Mouse (Mus musculus) forebrain, postnatal 0 days (tissue): ENCODE data around the gene Slc4a8. TPM values are rescaled to one million over a fixed set of nuclear protein-coding genes. Genes with fewer than 3 reads are reported as not detected.

Experiments used
- ATAC-seq: fragments of 200-750 bp; cut with Nextera tagmentation; 2 replicates; pipeline ENCODE4 v1.8.0; 2017; ENCODE audit warnings: mild to moderate bottlenecking, moderate library complexity
- DNase-seq: peaks from one replicate; pipeline ENCODE4 v3.0.0-alpha.2; 2015
- H3K27ac ChIP-seq: fragments of 300-500 bp; sonication (generic); 2 replicates; pipeline ENCODE4 v1.5.1; 2014; ENCODE audit warnings: low read depth, mild to moderate bottlenecking, antibody characterized with exemption, low read length, moderate library complexity, mixed read lengths
- H3K27me3 ChIP-seq: fragments of 300-500 bp; sonication (generic); 2 replicates; pipeline ENCODE4 v1.6.1; 2014; ENCODE audit warnings: mild to moderate bottlenecking, low read length, mixed read lengths; ENCODE audit not compliant: insufficient read depth
- H3K36me3 ChIP-seq: fragments of 300-500 bp; sonication (generic); 2 replicates; pipeline ENCODE4 v1.6.1; 2014; ENCODE audit warnings: mild to moderate bottlenecking, moderate library complexity; ENCODE audit not compliant: insufficient read depth
- H3K4me1 ChIP-seq: fragments of 300-500 bp; sonication (generic); 2 replicates; pipeline ENCODE4 v1.6.1; 2014; ENCODE audit warnings: antibody characterized with exemption; ENCODE audit not compliant: insufficient read depth
- H3K4me2 ChIP-seq: fragments of 300-500 bp; sonication (generic); 2 replicates; pipeline ENCODE4 v1.6.1; 2014; ENCODE audit warnings: low read depth, mild to moderate bottlenecking, moderate library complexity
- H3K4me3 ChIP-seq: fragments of 300-500 bp; sonication (generic); 2 replicates; pipeline ENCODE4 v1.5.1; 2014; ENCODE audit warnings: low read depth, low read length, mixed read lengths
- H3K9ac ChIP-seq: fragments of 300-500 bp; sonication (generic); 2 replicates; pipeline ENCODE4 v1.6.1; 2014; ENCODE audit warnings: mild to moderate bottlenecking
- H3K9me3 ChIP-seq: fragments of 300-500 bp; sonication (generic); 2 replicates; pipeline ENCODE4 v1.6.1; 2016; ENCODE audit warnings: low read length
- CTCF ChIP-seq: sonication (generic); IDR thresholded peaks from 2 replicates; pipeline ENCODE4 v1.5.1; 2016; ENCODE audit warnings: antibody characterized with exemption, control low read depth, low read depth
- WGBS: fragments of 180-500 bp; shearing (Covaris S2); extraction: QIAGEN DNeasy Blood & Tissue Kit; methylation state at CpG from one replicate; pipeline ENCODE4 v1.1.7; 2014; 5-methylcytosine and 5-hydroxymethylcytosine counted together
- polyA plus RNA-seq: library from polyadenylated mRNA; unstranded; fragments of >200 nt; fragmentation: Nextera tagmentation; extraction: Ambion mirVana; gene quantifications from 2 replicates; pipeline ENCODE4 v1.2.1, GENCODE M21; 2015
- total RNA-seq: library from RNA; depleted of rRNA; stranded (reverse); fragments of >200 nt; gene quantifications from 2 replicates; pipeline ENCODE4 v1.2.3, GENCODE M21; 2014; rRNA removed

The Slc4a8 gene
- total RNA-seq (17.8 and 38.3 TPM in 2 replicates), polyA plus RNA-seq (30.3 and 31.2 TPM in 2 replicates)

DNA sequence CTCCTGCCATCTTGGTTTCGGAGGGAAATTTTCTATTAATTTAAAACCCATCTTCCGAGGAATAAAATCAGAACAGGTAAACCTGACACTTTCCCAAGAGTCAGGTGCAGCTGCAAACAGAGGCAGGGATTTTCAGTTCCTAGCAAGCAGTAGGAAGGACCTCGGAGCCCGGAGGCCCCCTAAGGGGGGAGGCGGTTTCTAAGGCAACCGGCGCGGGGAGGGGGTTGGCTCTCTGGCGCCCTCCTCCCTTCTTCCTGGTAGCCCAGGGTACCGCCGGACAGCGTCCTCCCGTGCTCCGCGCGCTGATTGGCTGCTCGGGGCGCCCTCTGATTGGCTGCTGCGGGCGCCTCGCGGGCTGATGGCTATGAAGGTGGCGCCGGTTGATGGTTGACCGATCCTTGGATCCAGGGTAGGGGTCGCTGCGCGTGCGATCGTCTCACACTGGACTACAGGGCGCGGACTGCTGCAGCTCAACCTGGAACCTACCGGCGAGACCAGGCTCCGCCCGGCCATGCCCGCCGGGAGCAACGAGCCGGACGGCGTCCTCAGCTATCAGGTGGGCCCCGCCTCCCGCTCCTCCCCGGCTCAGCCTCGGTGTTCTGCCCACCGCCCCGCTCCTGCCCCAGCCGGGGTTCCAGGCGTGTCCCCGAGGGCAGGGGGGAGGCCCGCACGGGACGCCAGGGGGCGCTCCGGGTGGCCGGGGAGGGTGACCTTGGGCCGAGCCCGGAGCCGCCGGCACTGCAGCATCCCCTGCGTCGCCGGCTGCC lies at the start of gene Slc4a8:
Gene Slc4a8, plus strand, starts transcription at position 329 of the 767 bp plus-strand sequence.
- peak within 1 kb of the TSS; percentile 83 for H3K4me3 ChIP-seq
- H3K9ac ChIP-seq = peak within 1 kb of the TSS; percentile 80
- H3K36me3 ChIP-seq = peaks cover 7% of the 10 kb centered on the region; the same call in 1 of the 2 replicates
- peak; percentile 97 for DNase-seq
- peak; percentile 77 for TF ChIP-seq CTCF
- under 1% methylated on average over 53 of the region's 64 CpGs for WGBS
- H3K9me3 ChIP-seq = no peaks in the 10 kb centered on the region
- H3K4me2 ChIP-seq = peak within 1 kb of the TSS; percentile 76
- H3K27ac ChIP-seq = peak within 1 kb of the TSS; percentile 85
- peaks cover 17% of the 10 kb centered on the region; the same call in 1 of the 2 replicates for H3K4me1 ChIP-seq
- peak; percentile 97 for ATAC-seq
- H3K27me3 ChIP-seq = no peaks in the 10 kb centered on the region

DNA sequence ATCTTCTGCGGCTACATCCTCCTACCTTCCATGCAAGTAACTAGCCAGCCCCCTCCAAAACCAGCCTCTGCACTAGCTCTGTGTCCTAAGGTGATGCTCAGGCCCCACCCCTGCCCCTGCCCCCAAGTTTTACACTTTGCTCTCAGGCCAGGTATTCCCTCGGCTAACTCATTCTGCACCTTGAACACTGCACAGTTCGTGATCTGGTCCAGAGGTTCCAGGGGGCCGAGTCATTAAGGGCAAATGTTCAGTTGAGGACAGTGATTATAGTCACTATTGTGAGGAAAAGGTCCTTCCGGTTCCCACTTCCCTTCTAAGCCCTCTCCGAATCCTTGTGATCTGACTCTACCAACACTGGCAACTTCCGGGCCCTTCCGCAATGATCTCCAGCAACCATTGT lies 47.1 kb upstream of the Slc4a8 start:
- no peak for TF ChIP-seq CTCF
- H3K9ac ChIP-seq = no peak overlapping the region
- no peaks in the 10 kb centered on the region for H3K36me3 ChIP-seq
- H3K9me3 ChIP-seq = no peaks in the 10 kb centered on the region
- no peak for ATAC-seq
- no peaks in the 10 kb centered on the region for H3K27me3 ChIP-seq
- 91% methylated on average over 8 of the region's 8 CpGs for WGBS
- no peak for DNase-seq
- no peak overlapping the region for H3K4me2 ChIP-seq
- H3K4me1 ChIP-seq = no peaks in the 10 kb centered on the region
- no peak overlapping the region for H3K27ac ChIP-seq
- H3K4me3 ChIP-seq = no peak overlapping the region

DNA sequence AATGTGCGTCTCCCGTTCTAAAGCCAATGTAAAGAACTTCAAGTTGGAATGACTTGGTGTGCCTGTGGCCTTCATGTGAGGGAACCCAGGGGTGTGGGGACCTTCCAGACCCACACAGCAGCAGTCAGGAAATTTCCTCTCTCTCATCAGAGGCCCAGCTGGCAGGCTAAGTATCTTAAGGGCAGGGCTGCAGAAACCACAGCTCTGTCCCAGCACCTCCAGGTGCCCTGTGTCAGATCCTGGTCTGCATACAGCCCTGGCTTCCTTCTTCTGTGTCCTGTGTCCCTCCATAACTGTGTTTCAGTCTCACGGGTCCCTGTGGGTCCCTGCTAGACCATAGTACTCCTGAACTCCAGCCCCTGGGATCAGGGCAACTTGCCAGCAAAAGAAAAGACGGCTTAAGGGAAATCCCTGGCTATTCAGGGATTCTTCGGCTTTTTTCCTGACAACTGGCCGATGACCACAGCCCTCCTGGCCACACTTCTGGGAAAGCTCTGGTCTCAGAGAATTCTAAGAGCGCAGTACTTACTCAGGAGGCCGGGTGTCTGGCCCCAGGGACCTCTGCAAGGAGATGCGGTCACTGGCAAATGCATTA lies 46.1 kb upstream of the Slc4a8 start:
- no peaks in the 10 kb centered on the region for H3K27me3 ChIP-seq
- 45% methylated on average over 9 of the region's 9 CpGs for WGBS
- H3K27ac ChIP-seq = no peak overlapping the region
- no peak overlapping the region for H3K4me3 ChIP-seq
- DNase-seq (no peak), ATAC-seq (no peak)
- H3K4me2 ChIP-seq = no peak overlapping the region
- no peaks in the 10 kb centered on the region for H3K4me1 ChIP-seq
- H3K9ac ChIP-seq = no peak overlapping the region
- no peaks in the 10 kb centered on the region for H3K9me3 ChIP-seq
- TF ChIP-seq CTCF = no peak
- no peaks in the 10 kb centered on the region for H3K36me3 ChIP-seq

- TF ChIP-seq CTCF = no peak
- H3K9ac ChIP-seq = no peak overlapping the region
- H3K4me1 ChIP-seq = no peaks in the 10 kb centered on the region
- no peaks in the 10 kb centered on the region for H3K9me3 ChIP-seq
- H3K4me3 ChIP-seq = no peak overlapping the region
- ATAC-seq (no peak), DNase-seq (no peak)
- H3K27ac ChIP-seq = no peak overlapping the region
- H3K27me3 ChIP-seq = no peaks in the 10 kb centered on the region
- WGBS = 85% methylated on average over 6 of the region's 6 CpGs
- no peak overlapping the region for H3K4me2 ChIP-seq
- no peaks in the 10 kb centered on the region for H3K36me3 ChIP-seq
Measured at GRCm38 (mm10) chr15:100717933-100718332, 43.6 kb upstream of the Slc4a8 start.

GRCm38 (mm10) chr15:100718572-100718971 lies 43.0 kb upstream of the Slc4a8 start:
- H3K4me2 ChIP-seq = no peak overlapping the region
- no peaks in the 10 kb centered on the region for H3K4me1 ChIP-seq
- H3K36me3 ChIP-seq = no peaks in the 10 kb centered on the region
- no peaks in the 10 kb centered on the region for H3K27me3 ChIP-seq
- WGBS = 83% methylated on average over 11 of the region's 11 CpGs
- H3K9me3 ChIP-seq = no peaks in the 10 kb centered on the region
- no peak overlapping the region for H3K9ac ChIP-seq
- no peak overlapping the region for H3K27ac ChIP-seq
- no peak for ATAC-seq
- TF ChIP-seq CTCF = peak; percentile 19; the same call in 1 of the 2 replicates
- H3K4me3 ChIP-seq = no peak overlapping the region
- no peak for DNase-seq

GRCm38 (mm10) chr15:100719217-100719616 lies 42.3 kb upstream of the Slc4a8 start:
- 95% methylated on average over 5 of the region's 5 CpGs for WGBS
- TF ChIP-seq CTCF = no peak

DNA sequence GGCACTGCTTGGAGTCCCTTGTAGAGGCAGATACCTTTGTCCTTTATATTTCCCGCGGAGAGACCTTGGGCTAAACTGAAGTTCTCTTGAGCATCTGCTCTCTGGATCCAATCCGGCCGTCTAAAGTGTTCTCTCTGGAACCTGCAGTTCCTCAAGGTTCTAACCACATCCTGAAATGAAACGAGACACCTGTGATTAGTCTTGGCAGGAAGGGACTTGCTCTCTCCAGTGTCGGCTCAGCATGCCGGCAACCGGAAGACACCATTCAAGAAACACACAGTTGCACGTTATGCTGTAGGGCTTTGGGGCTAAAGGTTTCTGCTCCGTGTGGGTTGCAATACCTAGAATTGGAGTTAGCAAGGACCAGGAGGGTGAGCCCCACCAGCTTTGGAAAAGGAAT lies 41.5 kb upstream of the Slc4a8 start:
- Histone ChIP-seq H3K36me3 (no peaks in the 10 kb centered on the region), H3K4me3 (no peak overlapping the region), H3K4me2 (no peak overlapping the region), H3K9ac (no peak overlapping the region), H3K4me1 (no peaks in the 10 kb centered on the region), H3K27ac (no peak overlapping the region), H3K9me3 (no peaks in the 10 kb centered on the region), H3K27me3 (no peaks in the 10 kb centered on the region)
- TF ChIP-seq CTCF = no peak
- no peak for ATAC-seq
- DNase-seq = no peak
- WGBS = 87% methylated on average over 10 of the region's 10 CpGs

More at GRCm38 (mm10) chr15:100719217-100719616, 42.3 kb upstream of the Slc4a8 start:
- Histone ChIP-seq H3K9ac (no peak overlapping the region), H3K4me3 (no peak overlapping the region), H3K27ac (no peak overlapping the region), H3K36me3 (no peaks in the 10 kb centered on the region), H3K4me1 (no peaks in the 10 kb centered on the region), H3K4me2 (no peak overlapping the region), H3K27me3 (no peaks in the 10 kb centered on the region), H3K9me3 (no peaks in the 10 kb centered on the region)
- no peak for ATAC-seq
- no peak for DNase-seq
